Mouse (Mus musculus) forebrain, embryonic 11.5 days (tissue): ENCODE measurements around the gene Slc2a8. TPM values are rescaled to one million over a fixed set of nuclear protein-coding genes. Genes with fewer than 3 reads are reported as not detected.

ENCODE experiments used
- ATAC-seq: fragments of 200-750 bp; cut with Nextera tagmentation; replicated peaks from 2 replicates; pipeline ENCODE4 v1.8.0; 2017; ENCODE audit warnings: moderate TSS enrichment; ENCODE audit not compliant: low FRiP score
- DNase-seq: peaks from one replicate; pipeline ENCODE4 v3.0.0-alpha.2; 2017; ENCODE audit warnings: low spot score
- H3K27ac ChIP-seq: fragments of 300-500 bp; sonication (generic); 2 replicates; pipeline ENCODE4 v1.5.1; 2014; ENCODE audit warnings: low read depth, low read length
- H3K27me3 ChIP-seq: fragments of 300-500 bp; sonication (generic); 2 replicates; pipeline ENCODE4 v1.6.1; 2014; ENCODE audit warnings: mild to moderate bottlenecking, low read length, mixed read lengths; ENCODE audit not compliant: control insufficient read depth, insufficient read depth
- H3K36me3 ChIP-seq: fragments of 300-500 bp; sonication (generic); 2 replicates; pipeline ENCODE4 v1.6.1; 2014; ENCODE audit warnings: mild to moderate bottlenecking, low read length, moderate library complexity, mixed read lengths; ENCODE audit not compliant: control insufficient read depth, insufficient read depth
- H3K4me1 ChIP-seq: fragments of 300-500 bp; sonication (generic); replicated peaks from 2 replicates; pipeline ENCODE4 v1.6.1; 2014; ENCODE audit warnings: low read length, mixed read lengths; ENCODE audit not compliant: control insufficient read depth, insufficient read depth
- H3K4me2 ChIP-seq: fragments of 300-500 bp; sonication (generic); 2 replicates; pipeline ENCODE4 v1.6.1; 2014; ENCODE audit warnings: low read depth, mild to moderate bottlenecking, low read length, moderate library complexity, mixed read lengths; ENCODE audit not compliant: severe bottlenecking
- H3K4me3 ChIP-seq: fragments of 300-500 bp; sonication (generic); 2 replicates; pipeline ENCODE4 v1.5.1; 2014; ENCODE audit warnings: low read depth, low read length
- H3K9ac ChIP-seq: fragments of 300-500 bp; sonication (generic); 2 replicates; pipeline ENCODE4 v1.6.1; 2014; ENCODE audit warnings: low read length
- H3K9me3 ChIP-seq: fragments of 300-500 bp; sonication (generic); 2 replicates; pipeline ENCODE4 v1.6.1; 2016; ENCODE audit warnings: low read length, mixed read lengths; ENCODE audit not compliant: control insufficient read depth
- WGBS: fragments of 180-500 bp; shearing (Covaris S2); extraction: QIAGEN DNeasy Blood & Tissue Kit; methylation state at CpG from one replicate; pipeline ENCODE4 v1.1.7; 2014; 5-methylcytosine and 5-hydroxymethylcytosine counted together
- polyA plus RNA-seq: library from polyadenylated mRNA; unstranded; fragments of >200 nt; fragmentation: Nextera tagmentation; extraction: Ambion mirVana; gene quantifications from 2 replicates; pipeline ENCODE4 v1.2.1, GENCODE M21; 2014

The Slc2a8 gene
- polyA plus RNA-seq, 1 experiment from 2014 or later = 13.4 TPM

DNA sequence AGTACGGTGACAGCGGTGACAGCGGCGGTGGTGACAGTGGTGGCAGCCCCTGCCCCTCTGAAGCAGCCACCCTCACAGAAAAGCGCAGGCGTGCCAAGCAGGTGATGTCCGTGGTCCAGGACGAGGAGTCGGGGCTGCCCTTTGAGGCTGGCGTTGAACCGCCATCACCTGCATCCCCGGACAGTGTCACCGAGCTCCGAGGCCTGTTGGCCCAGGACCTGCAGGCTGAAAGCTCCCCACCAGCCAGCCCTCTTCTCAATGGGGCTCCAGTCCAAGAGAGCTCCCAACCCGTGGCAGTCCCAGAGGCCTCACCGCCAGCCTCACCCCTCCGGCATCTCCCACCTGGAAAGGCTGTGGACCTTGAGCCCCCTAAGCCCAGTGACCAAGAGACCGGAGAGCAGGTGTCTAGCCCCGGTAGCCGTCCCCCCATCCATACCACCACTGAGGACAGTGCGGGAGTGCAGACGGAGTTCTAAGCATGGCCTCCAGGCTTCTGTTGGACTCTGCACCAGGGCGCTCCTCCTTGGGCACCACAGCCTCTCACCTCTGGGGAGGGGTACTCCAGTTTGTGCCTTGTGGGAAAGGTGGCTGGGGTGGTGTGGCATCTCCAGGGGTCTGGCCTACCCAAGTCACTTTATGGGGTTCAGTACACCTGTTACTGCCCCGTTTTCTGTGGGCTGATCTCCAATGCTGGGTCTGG lies 58.2 kb downstream of the Slc2a8 start:
- no peak for ATAC-seq
- DNase-seq = no peak
- H3K27ac ChIP-seq = no peak overlapping the region
- no peak overlapping the region for H3K4me3 ChIP-seq
- WGBS = 94% methylated on average over 24 of the region's 24 CpGs
- H3K27me3 ChIP-seq = no peaks in the 10 kb centered on the region
- no peak overlapping the region for H3K9ac ChIP-seq
- no peak overlapping the region for H3K4me2 ChIP-seq
- no peaks in the 10 kb centered on the region; the same call in 1 of the 2 replicates for H3K36me3 ChIP-seq
- H3K9me3 ChIP-seq = no peaks in the 10 kb centered on the region
- H3K4me1 ChIP-seq = no peaks in the 10 kb centered on the region; the same call in 1 of the 2 replicates

Other genes starting within 250 kb of the Slc2a8 start
- 2.1 and 2.3 TPM in 2 replicates for gene 6330409D20Rik, start 241.1 kb downstream of the Slc2a8 start, polyA plus RNA-seq
- 56.8 and 68.3 TPM in 2 replicates for gene Tor2a, start 224.8 kb downstream of the Slc2a8 start, polyA plus RNA-seq
- 0.80 and 0.84 TPM in 2 replicates for gene Ttc16, start 206.4 kb downstream of the Slc2a8 start, polyA plus RNA-seq
- gene Ptrh1, start 206.3 kb downstream of the Slc2a8 start, polyA plus RNA-seq = 3.3 and 4.6 TPM in 2 replicates
- gene Cfap157, start 197.7 kb downstream of the Slc2a8 start, polyA plus RNA-seq = 0.33 and 0.87 TPM in 2 replicates
- gene Stxbp1, start 134.8 kb downstream of the Slc2a8 start, polyA plus RNA-seq = 44.0 and 44.6 TPM in 2 replicates
- 13.8 and 15.4 TPM in 2 replicates for gene Fam129b, start 106.0 kb downstream of the Slc2a8 start, polyA plus RNA-seq
- 134 and 151 TPM in 2 replicates for gene Rpl12, start 20.5 kb downstream of the Slc2a8 start, polyA plus RNA-seq
- gene Lrsam1, start 20.5 kb downstream of the Slc2a8 start, polyA plus RNA-seq = 10.7 and 13.0 TPM in 2 replicates
- 9.7 and 12.9 TPM in 2 replicates for gene Garnl3, start 149.6 kb upstream of the Slc2a8 start, polyA plus RNA-seq
- gene Angptl2, start 234.0 kb upstream of the Slc2a8 start, polyA plus RNA-seq = 24.4 and 25.2 TPM in 2 replicates